Mouse (Mus musculus) cortical plate, adult 2 months (tissue): Measurements from ENCODE around the gene Slc38a1. TPM values are rescaled to one million over a fixed set of nuclear protein-coding genes. Genes with fewer than 3 reads are reported as not detected.

Experiments used
- H3K27ac ChIP-seq: fragments of 200-500 bp; 2 replicates; pipeline ENCODE4 v1.5.1; 2012; ENCODE audit warnings: low read length, control low read depth, inconsistent platforms; ENCODE audit not compliant: insufficient read depth
- H3K4me1 ChIP-seq: fragments of 200-500 bp; 2 replicates; pipeline ENCODE4 v1.6.1; 2011; ENCODE audit warnings: low read length; ENCODE audit not compliant: control insufficient read depth, insufficient read depth
- H3K4me3 ChIP-seq: fragments of 200-500 bp; 2 replicates; pipeline ENCODE4 v1.5.1; 2011; ENCODE audit warnings: mild to moderate bottlenecking, low read length, control low read depth; ENCODE audit not compliant: insufficient read depth
- CTCF ChIP-seq: fragments of 200-500 bp; IDR thresholded peaks from 2 replicates; pipeline ENCODE4 v1.5.1; 2011; ENCODE audit warnings: mild to moderate bottlenecking, control low read depth, low read length; ENCODE audit not compliant: insufficient read depth; ENCODE audit errors: extremely low read depth
- POLR2A ChIP-seq: fragments of 200-500 bp; IDR thresholded peaks from 2 replicates; pipeline ENCODE4 v1.6.1; 2011; ENCODE audit warnings: mild to moderate bottlenecking, low read length, control low read depth; ENCODE audit not compliant: insufficient read depth; ENCODE audit errors: extremely low read depth
- polyA plus RNA-seq: library from polyadenylated mRNA; depleted of rRNA; stranded (reverse); fragments of >200 nt; gene quantifications from 2 replicates; pipeline ENCODE4 v1.2.3, GENCODE M21; 2012

Slc38a1 gene
- polyA plus RNA-seq, 1 experiment: 57.3 TPM

DNA sequence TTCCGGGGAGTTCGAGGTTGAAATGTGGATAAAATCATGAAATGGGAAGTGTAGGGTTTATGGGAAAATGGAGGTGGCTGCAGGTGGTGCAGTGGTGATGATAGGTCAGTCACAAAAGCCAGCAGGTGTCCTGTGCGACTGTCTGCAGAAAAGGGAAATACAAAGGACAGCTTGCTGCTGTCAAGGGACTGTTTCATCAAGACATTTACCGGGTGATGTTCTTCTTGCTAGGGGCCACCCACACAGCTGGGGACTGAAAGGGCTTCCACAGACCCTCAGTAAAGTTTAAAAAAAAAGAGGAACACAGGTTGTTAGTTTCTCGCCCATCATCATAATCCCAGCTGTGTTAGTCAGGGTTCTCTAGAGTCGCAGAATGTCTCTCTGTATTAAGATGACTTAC lies 42.6 kb upstream of the Slc38a1 start:
- Histone ChIP-seq H3K27ac (no peak overlapping the region), H3K4me1 (no peaks in the 10 kb centered on the region; the same call in 1 of the 2 replicates), H3K4me3 (no peak overlapping the region)
- TF ChIP-seq POLR2A: no peak
- no peak for TF ChIP-seq CTCF

DNA sequence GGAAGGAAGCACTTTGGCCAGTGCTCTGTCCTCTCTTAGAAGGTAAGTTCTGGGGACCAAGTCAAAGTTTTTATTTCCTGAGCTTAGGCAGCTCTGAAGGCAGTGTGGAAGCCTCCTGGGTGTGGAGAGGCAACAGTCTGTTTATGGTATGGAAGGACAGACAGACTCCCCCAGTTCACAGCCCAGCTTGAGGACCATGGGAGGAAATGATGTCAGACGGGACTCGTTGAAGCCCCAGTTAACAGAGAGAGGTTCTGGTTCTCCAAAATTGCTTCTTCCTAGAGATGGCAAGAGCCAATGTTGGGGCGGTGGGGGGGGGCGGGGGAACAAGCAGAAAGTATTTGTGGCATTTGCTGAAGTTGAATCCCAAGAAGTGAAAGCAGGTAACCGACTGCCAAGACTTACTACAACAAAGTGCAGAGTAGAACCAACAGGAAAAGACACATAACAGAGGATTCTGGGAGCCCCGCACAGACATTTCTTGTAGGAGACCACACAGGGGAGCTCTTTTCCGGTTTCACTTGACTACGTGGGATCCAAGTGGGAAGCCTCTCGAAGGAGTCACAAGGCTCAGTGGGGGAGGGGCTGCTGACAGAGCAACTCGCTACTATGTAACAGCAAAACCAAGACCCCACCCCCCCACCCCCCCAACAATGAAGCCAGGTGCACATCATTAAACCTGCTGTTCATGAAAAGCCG lies 41.6 kb upstream of the Slc38a1 start:
- Histone ChIP-seq H3K4me3 (no peak overlapping the region), H3K4me1 (no peaks in the 10 kb centered on the region; the same call in 1 of the 2 replicates), H3K27ac (no peak overlapping the region)
- peak; percentile 13; the same call in 1 of the 2 replicates for TF ChIP-seq CTCF
- TF ChIP-seq POLR2A: no peak

DNA sequence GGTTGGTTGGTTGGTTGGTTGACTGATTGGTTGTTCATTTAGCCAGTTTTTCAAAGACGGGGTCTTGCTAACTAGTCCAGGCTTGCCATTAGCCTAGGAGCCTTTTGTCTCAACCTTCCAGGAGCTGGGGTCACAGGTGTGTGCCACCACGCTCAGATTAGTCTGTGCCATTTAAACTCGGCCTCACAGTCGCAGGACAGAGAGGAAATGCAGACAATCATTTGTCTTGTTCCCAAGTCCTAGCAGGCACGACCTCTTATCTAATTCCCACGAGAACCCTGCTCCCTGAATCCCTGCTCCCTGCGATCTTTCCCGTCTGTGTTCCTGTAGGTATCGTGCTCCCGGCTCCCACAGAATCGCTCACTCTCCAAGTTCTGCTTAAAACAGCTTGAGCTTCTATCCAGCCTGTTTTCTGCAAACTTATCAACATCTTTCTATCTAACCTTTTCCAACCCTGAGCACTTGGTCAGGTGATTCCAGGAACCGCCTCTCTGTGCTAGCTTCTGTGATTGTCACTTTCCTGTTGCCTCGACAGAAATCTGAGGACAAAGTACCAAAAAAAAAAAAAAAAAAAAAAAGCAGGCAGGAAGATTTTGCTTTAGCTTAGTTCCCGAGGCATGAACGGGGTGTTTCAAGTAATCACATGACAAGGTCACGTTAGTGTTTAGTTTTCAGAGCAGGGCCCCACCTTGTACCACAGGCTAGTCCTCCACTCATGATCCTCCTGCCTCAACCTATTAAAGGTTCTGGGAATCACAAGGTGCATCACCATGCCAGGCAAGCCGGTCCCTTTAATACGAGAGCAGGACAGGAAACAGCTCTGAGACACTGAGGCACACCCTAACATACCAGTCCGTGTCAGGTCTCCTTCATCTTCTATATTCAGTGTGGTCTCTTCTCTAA lies 36.4 kb upstream of the Slc38a1 start:
- H3K27ac ChIP-seq: no peak overlapping the region
- H3K4me1 ChIP-seq: no peaks in the 10 kb centered on the region; the same call in 1 of the 2 replicates
- TF ChIP-seq CTCF (no peak), POLR2A (no peak)
- H3K4me3 ChIP-seq: no peak overlapping the region

DNA sequence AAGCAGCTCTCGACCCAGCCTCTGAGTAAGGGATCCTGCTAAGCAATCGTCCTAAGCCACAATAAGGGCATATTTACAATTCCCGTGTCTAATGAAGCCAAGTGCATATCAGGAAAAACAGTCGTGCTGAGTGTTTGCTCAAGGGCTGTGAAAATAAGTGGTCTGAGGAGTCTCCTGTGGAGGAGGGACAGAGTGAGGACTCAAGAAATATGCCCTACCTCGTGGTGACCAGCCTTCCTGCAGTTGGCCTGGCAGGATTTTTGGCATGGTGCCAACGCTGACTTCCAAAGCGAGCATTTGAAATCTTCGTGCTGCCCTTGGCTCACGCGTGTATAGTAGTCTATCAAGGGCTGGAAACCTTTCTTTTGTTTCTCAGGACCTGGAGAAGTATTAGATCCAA lies 33.8 kb upstream of the Slc38a1 start:
- no peak overlapping the region for H3K27ac ChIP-seq
- no peak for TF ChIP-seq POLR2A
- TF ChIP-seq CTCF: no peak
- no peaks in the 10 kb centered on the region for H3K4me1 ChIP-seq
- no peak overlapping the region for H3K4me3 ChIP-seq

DNA sequence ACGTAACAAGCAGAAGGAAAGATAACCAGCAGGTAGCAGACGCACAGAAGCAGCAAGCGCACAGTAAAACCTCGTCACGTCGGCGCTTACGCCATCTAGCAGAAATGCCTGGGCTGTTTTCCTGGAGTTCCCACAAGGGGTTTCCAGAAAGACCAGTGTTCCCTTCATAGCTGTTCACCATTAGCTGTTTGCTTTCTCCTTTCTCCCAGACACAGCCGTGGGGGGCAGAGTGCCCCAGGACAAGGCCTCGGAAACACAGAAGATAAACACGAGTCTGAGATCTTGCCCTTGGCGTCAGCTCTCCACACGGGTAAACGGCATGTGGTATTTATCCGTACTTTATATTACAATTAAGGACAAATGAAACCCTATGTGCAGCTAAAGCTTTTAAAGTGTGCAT lies 33.0 kb upstream of the Slc38a1 start:
- Histone ChIP-seq H3K27ac (no peak overlapping the region), H3K4me1 (no peaks in the 10 kb centered on the region), H3K4me3 (no peak overlapping the region)
- TF ChIP-seq POLR2A (no peak), CTCF (no peak)

DNA sequence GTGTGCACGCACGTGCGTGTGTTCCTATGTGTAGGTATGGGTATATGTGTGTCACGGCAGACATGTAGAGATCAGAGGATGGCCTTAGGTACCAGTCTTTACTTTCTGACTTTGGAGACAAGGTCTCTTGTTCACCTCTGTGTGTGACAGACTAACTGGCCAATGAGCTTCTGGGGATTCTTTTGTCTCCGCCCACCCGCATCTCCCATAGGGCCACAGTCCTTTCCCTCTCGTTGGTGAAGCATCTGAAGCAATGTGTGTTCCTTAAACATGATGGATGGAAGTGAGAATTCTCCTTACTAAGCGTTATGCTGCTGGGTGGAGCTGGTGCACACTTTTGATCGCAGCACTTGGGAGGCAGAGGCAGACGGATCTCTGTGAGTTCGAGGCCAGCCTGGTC lies 32.3 kb upstream of the Slc38a1 start:
- no peaks in the 10 kb centered on the region for H3K4me1 ChIP-seq
- no peak for TF ChIP-seq CTCF
- H3K4me3 ChIP-seq: no peak overlapping the region
- no peak overlapping the region for H3K27ac ChIP-seq

DNA sequence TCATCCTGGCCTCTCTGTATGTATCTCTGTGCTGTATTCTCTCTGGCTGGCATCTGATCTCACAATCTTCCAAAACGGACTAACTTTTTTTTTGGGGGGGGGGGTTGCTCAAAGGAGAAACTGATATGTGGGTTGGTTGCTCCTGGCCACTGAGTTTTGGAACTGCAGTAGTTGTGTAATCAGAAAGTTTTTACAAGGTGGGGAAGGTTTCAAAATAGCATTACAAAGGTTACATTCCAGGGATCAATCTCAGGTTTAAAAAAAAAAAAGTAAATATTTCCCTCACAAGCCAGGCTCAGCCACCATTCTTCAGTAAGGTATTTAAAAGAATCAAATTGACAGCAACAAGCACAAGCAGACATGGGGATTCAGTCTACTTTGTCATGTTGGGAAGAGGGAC lies 31.4 kb upstream of the Slc38a1 start:
- H3K27ac ChIP-seq: no peak overlapping the region

DNA sequence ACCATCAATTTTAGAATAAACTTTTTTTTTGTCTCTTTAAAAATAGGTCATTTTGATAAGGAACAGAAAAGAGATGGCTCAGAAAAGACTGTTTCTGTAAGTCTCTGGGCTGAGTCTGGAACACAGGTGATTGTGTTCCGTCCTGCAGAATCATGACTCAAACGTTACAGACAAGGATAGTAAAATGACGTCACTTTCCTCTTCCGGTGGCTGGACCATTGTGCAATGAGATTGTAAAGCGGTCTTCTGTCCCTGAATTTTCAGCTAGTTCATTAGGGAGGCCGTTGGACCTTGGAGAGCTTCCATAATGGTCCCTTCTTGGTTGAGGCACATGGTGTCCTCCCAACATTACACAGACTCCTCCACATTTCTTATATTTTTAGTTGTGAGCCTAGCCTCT lies 27.0 kb upstream of the Slc38a1 start:
- no peak overlapping the region for H3K27ac ChIP-seq
- H3K4me1 ChIP-seq: no peaks in the 10 kb centered on the region
- TF ChIP-seq POLR2A (no peak), CTCF (no peak)
- no peak overlapping the region for H3K4me3 ChIP-seq

More for the DNA sequence above, 31.4 kb upstream of the Slc38a1 start:
- Histone ChIP-seq H3K4me3 (no peak overlapping the region), H3K4me1 (no peaks in the 10 kb centered on the region)
- TF ChIP-seq CTCF (no peak), POLR2A (no peak)

DNA sequence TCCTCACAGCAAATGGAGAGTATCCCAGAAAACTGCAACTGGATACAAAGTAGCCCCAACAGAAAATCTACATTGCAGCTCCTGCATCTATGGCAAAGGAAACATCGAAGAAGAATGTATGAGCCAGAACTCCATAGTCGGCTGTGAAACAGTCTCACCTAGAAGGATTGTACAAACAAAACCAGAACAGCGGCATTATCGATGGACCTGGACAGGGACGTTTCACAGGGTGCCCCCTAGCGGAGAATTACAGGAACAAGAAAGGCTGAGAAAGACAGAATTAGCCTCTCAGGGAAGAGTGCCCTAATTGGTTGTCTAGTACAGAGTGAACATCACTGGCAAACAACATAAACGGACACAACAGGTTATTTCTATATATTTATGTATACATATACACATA lies 23.9 kb upstream of the Slc38a1 start:
- Histone ChIP-seq H3K4me3 (no peak overlapping the region), H3K4me1 (no peaks in the 10 kb centered on the region), H3K27ac (no peak overlapping the region)
- TF ChIP-seq CTCF: peak; percentile 65
- no peak for TF ChIP-seq POLR2A

DNA sequence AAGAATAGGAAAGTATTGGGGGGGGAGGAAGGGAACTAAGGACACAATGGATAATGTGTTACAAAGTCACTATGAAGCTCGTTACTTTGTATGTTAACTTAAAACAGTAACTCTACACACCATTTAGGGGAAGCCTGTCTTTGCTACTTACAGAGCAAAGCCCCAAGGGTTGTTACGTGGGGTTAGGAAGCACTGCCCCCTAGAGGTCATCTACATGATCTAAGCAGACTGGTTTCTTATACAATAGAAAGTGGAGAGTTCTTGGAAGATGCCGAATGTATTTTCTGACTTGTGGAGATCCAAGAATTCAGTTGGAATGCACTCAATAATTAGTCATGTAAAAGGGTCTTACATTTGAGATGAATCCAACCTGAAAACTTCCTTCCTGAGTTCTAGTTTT lies 23.2 kb upstream of the Slc38a1 start:
- Histone ChIP-seq H3K4me3 (no peak overlapping the region), H3K27ac (no peak overlapping the region), H3K4me1 (no peaks in the 10 kb centered on the region)
- TF ChIP-seq CTCF (peak; percentile 76), POLR2A (no peak)
